Mouse (Mus musculus) spleen, adult 2 months (tissue): ENCODE results near the gene Ctbs.

Experiments used
- CTCF ChIP-seq: fragments of 200-500 bp; IDR thresholded peaks from 2 replicates; pipeline ENCODE4 v1.5.1; 2011; ENCODE audit warnings: mild to moderate bottlenecking, inconsistent platforms; ENCODE audit not compliant: insufficient read depth, insufficient read length, insufficient replicate concordance; ENCODE audit errors: extremely low read depth
- POLR2A ChIP-seq: fragments of 200-500 bp; IDR thresholded peaks from 2 replicates; pipeline ENCODE4 v1.6.1; 2011; ENCODE audit warnings: low read depth, low read length, inconsistent platforms

DNA sequence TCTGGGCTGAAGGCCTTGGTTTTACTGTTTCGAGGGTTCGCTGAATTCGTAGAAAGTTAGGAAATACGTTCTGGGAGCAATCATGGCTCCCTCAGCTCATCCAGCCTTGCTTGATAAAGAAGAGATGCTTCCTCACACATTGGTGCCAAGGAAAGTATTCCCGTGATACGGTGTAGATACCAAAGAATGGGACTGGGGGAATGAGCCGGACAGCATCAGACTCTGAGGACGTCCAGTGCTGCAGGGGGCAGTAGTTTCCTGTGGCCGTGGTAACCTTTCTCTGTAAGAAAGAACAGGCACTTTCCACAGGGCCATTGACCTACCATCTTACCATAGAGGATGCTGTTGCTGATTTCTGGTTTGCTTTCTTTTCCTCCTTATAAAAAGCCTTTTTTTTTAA lies 30.1 kb upstream of the Ctbs start:
- TF ChIP-seq CTCF (no peak), POLR2A (no peak)
